Mouse (Mus musculus) layer of hippocampus, postnatal 25 days (tissue): ENCODE data around the gene Nod2. TPM values are rescaled to one million over a fixed set of nuclear protein-coding genes. Genes with fewer than 3 reads are reported as not detected.
"Not testable (repeated sequence)": the region's sequence is repeated elsewhere in the genome, so short reads cannot be mapped to it uniquely, and the experiment has no call there.

Experiments
- DNase-seq, 2 experiments: peaks; one replicate each; pipeline ENCODE4 v3.0.0; 2022; ENCODE audit warnings: mixed read lengths in 2 of 2, low spot score in 1 of 2; ENCODE audit errors: extremely low spot score in 1 of 2
- total RNA-seq, 2 experiments: library from RNA; stranded (reverse); gene quantifications; 2 replicates each; pipeline ENCODE4 v1.2.3; 2021

The Nod2 gene
- total RNA-seq, 2 experiments from 2014 or later, result 0.10 to 0.19 TPM

DNA sequence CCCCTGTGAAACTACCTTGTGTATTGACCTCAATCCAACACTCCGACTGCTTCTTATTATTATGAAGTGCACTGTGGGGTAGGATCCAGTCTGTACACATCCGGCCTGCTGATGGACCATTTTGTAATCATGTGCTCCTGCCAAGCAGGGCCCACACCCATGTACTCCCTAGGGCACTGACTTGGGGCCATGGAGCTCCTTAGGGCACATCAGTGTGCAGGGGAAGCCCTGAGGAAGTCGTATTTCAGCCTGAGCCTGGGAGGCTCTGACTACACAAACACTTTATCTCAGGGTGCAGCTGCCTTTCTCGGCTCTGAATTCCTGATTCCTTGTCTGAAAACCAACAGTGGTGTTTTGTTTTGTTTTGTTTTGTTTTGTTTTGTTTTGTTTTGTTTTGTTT lies 16.9 kb upstream of the Nod2 start:
- no peak for DNase-seq

DNA sequence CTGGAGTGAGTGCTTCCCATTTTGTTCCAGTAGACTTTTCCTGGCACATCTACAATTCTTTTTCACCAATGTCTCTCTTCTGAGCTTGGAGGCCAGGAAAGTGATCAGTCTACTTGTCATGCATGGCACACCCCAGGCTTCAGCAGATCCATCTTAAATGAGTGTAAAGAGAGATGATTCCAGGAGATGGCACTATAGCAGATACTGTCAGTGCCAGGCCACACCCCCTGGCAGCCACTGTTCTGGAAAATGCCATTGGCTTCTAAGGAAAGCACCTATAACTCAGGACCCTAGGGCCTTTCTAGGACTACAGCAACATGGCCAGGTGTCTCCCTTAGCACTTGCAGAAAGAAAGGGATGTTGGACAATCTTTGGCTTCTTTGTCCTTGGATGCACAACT lies 16.0 kb upstream of the Nod2 start:
- DNase-seq, result no peak

DNA sequence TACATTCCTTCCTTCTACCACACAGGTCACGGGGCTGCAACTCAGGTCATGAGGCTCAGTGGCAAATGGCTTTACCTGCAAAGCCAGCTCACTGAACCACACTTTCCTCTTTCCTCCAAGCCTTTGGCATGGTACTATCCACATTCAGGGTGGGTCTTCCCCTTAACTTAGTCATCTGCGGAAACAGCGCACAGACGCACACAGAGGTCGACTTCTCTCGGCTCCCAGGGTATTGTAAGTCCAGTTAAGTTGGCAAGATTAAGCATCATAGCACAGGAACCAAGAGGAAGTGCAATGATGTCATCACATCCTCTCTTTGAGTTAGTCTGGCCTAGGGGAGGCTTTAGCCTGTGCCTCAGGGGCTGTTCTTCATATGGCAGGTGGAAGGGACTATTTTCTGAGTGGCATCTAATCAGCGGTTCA lies 13.8 kb upstream of the Nod2 start:
- DNase-seq, result no peak

DNA sequence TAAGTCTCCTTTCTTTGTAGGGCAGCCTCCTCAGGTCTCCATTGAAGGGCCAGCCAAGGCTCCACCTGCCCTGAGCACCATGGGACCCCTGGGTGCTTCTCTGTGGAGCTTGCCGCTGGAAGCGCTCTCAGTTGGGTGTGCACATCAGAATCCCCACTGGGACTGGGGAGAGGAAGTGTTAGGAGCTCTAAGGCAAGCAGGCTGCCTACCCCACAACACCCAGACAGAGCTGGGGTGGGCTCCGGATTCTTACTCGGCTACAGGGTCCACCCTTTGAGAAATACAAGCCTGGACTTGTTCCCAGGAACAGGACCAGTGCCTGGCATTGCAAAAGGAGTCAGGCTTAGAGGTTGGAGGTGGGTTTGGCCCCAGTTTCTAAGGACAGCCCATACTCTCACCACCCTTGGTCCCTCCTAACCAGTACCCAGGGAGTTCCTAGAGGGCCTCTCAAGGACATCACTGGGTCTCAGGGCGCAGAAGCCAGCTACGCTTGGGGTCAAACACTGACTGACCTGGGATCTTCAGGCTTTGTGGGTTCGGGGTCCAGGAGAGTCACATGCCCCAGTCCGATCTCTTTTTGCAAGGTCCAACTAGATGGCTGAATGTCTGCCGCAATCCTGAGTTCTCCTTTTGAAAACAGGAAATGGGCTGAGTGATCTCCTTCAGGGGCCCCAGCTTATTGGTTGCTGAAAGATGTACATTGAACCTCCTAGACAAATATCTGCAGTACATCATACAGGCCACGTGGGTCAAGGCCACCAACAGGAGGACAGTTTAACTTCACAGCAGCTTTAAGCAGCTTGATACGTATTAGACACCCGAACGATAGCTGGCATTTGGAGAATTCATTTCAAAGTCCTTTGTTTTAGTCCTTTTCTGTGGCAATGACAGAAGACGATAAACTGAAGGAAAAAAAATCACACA lies 11.4 kb upstream of the Nod2 start, which contains the start of gene Snx20:
Snx20 (minus strand) TSS at position 655 of the 924 bp plus-strand sequence.
- no peak for DNase-seq

DNA sequence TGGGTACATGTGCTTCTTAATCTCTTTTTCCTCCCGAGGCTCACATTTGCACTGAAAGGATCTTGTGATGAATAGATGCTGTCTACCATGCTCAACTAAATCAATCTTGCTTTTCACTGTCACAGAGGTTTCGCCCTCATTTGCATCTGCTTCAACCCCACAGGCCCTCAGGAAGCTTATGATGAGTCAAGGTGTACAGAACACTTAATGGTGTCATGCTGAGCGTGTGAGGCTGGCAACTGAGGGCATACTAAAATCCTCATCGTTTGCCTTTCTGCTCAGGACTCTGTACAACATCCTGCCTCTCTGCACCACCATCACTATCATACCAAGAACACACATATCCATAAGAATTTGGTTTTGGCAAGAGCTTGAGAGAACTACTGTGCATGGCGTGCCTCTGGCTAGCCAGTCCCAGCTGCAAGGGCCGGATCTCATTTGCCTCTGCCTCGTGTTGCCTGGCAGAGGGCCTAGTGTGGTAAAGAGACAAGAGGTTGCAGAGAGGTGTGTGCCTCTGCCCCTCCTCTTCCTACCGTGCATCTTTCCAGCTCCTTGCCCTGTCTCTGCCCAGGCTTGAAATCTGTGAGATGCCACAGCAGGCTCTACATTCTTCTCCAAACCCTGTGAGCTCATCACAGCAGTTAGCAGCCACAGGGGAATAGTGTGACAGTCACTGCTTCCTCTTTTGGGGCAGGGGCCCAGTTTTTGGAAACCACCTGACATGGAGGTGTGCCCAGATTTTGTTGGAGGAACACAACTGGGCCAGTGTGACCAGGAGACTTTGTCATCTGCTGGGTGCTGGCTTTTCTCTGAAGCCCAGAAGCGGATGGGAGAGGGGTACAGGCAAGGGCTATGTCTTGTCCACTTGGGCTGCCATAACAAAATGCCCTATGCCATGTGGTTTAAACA lies 9.8 kb upstream of the Nod2 start:
- DNase-seq, result no peak

DNA sequence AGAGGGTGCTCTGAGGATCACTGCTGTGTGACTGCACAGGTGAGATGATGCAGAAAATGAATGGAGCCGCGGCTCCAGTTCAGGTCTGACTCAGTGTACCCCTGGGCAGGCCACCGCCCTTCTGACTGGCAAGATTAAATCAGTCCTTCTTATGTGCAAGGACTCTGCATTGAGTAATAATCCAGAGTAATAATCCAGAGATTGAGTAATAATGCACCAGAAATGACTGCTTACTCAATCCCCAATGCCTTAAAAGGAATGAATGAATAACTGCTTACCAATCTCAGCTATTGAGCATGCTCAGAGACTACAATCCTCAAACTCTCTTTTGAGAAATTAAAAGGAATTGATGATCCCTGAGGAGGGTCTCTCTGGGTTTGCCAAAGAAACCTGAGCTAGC lies 8.2 kb upstream of the Nod2 start:
- DNase-seq, result no peak

DNA sequence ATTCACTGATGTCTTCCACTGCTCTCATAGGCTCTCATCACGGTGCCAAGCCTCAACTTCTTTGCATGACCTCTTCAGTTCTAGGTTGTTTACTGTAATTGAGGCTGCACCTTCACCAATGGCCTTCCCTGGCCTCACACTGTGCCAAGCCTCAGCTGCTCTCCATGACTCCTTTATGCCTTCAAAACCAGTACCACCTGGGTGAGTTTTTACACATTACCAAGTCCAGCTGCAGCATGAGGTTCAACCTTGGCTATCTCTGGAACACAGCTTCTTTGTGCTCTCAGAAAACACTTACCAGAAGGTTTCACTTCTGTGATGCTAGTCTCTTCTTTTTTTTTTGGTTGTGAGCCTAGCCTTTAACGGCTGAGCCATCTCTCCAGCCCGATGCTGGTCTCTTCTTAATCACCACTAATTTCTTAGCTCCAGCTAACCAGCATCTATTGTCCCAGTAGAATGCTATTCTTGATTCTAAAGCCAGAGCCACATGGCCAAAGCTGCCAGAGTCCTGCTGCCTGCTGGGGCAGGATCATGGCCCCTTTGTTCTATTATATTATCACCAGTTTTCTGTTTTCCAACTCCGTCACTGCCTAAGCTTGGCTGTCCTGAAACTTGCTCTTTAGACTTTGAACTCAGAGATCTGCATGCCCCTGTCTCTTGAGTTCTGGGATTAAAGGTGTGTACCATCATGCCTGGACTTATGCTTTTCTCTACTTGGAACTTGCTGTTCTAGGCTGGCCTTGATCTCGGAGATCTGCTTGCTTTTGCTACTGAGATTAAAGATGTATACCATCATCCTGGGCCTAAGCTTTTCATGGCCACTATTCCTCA lies 4.2 kb upstream of the Nod2 start:
- DNase-seq, result no peak

DNA sequence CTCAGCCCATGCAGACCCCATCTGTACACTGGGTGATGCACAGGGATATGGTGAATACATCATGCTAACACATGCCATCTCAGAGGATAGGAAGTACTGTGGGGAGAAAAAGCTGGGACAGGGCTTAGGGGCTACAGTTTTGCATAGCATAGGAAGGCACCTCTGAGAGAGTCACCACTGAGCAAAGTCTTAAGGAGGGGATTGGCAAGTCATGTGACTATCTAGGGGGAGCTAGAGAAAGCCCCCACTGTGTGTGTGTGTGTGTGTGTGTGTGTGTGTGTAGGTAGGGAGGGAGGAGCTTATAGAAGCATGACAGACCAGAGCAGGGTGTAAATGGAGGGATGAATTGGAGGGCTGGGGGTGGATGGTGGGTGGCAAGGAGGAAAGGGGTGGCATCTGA lies 1.2 kb downstream of the Nod2 start:
- no peak for DNase-seq

DNA sequence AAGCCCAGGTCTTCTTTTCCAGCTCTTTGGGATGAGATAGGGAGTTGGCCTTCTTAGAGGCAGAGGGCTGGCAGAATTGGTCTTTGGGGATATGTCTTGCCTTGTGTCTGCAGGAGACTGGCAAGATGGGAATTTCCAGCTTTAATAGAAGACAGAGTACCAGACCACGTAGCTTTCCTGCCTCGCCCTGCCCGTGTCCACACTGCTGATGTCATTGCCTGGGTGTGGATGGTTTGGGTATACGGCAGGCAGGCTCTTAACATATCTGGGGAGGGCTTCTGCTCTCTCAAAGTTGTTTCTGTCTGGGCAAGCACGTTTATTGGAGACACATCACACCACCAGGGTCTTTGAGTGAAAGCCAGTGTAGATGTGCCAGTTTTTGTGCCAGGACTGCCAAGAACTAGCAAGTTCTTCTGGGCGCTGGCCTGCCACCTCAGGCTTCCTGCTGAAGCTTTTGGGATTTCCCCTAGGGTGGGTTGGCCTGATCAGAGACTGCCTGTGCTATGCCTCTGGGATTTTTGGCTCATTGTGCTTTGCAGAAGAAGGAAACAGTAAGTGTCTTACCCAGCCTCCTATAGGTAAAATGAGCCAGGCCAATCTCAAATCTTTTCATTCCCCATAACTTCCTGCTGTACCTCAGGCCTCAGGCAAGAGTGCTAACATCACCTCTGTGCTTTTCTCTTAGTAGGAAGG lies 3.0 kb downstream of the Nod2 start:
- no peak for DNase-seq

DNA sequence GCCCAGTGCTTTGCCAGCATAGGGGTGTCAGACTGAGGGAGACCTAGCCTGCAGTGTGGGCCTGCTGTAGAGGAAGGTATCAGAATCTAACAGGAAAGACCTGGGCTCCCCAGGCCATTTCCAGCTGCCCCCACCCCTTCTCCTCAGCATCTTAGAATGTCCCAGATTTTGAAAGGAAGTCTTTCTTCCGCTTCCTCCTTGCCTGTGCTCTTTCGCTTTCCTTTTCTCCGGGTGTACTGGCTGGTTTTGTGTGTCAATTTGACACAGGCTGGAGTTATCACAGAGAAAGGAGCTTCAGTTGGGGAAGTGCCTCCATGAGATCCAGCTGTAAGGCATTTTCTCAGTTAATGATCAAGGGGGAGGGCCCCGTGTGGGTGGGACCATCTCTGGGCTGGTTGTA lies 4.0 kb downstream of the Nod2 start:
- not testable (repeated sequence) for DNase-seq

DNA sequence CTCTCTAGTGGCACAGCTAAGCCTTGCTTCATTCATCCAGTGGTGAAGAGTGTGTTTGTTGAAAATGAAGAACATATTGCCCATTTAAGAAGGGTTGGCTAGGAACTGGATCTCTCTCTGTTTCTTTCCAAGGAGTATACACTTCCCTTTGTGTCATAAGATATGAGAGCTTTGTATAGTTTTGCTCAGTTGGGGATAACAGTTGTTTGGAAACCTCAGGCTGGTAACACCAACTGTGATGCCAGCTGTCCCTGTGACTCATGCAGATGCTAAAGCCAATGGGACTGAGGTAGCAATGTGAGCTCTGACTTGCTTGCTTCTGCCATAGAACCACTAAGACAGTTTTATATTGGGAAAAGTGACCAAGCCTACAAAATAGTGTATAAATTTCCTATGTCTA lies 8.2 kb downstream of the Nod2 start:
- DNase-seq, result peak in 1 of 2 experiments; percentile 35

DNA sequence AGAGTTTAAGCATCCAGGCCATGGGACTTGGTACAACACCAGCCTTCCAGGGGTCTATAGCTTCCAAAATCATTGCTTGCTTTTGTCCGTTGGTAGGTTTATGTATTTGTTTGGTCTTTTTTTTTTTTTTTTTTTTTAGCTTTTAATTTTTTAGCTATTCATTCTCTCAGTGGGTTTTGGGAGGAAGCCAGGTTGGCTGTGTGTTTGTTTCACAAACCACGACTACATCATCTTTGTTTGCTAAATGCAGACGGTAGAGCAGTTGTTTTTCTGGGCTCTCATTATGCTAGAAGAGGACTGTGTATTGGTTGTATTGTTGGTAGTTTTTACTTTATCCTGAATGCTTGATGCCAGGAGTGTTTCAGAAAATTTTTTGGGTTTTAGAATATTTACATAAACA lies 12.8 kb downstream of the Nod2 start:
- peak in 1 of 2 experiments; percentile 25 for DNase-seq

DNA sequence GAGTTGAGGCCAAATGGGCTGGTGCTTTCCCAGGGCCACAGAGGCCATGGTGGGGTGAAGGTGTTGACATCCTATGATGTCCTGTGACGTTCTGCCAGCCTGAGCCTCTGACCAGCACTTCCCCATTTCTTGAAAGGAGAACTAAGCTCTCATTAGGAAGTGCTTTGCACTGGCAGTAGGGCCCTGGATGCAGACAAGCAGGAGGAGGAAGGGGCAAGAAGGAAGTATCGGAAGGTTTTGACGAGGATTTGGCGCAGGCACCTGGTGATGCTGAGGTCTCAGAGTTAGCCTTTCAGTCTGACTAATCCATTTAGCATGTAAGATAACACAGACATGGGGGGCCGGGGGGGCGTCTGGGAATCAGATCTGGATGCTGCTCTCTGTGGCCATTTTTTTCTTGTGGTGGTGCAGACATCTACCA lies 15.3 kb downstream of the Nod2 start:
- no peak for DNase-seq

DNA sequence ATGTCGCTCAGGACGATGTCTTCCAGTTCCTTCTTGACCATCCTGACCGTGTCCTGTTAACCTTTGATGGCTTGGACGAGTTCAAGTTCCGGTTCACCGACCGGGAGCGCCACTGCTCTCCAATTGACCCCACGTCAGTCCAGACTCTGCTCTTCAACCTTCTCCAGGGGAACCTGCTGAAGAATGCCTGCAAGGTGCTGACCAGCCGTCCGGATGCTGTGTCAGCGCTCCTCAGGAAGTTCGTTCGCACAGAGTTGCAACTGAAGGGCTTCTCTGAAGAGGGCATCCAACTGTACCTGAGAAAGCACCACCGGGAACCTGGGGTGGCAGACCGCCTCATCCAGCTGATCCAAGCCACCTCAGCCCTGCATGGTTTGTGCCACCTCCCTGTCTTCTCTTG lies 17.0 kb downstream of the Nod2 start:
- no peak for DNase-seq

DNA sequence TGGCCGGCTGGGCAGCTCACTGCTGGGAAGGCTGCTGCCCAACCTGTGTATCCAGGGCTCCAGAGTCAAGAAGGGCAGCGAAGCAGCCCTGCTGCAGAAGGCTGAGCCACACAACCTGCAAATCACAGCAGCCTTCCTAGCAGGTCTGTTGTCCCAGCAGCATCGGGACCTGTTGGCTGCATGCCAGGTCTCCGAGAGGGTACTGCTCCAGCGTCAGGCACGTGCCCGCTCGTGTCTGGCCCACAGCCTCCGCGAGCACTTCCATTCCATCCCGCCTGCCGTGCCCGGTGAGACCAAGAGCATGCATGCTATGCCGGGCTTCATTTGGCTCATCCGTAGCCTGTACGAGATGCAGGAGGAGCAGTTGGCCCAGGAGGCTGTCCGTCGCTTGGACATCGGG lies 17.8 kb downstream of the Nod2 start:
- DNase-seq, result no peak

DNA sequence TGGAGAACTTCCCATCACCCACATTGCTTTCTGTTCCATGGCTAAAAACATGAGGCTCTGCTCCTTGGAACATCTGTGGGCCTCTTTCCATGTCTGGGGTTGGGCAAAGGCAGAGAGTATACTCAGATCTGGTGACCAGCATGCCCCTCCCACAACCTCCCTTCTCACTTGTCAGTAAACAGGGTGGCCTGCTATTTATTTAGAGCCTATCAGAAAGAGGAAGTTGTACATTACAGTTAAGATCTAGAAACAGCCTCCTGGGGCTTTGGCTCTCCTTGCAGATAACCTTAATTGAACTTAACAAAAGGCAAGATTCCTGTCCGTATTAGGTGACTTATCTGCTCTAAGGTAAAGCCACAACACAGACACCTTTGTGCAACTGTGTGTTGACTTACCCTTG lies 19.3 kb downstream of the Nod2 start:
- DNase-seq, result no peak

DNA sequence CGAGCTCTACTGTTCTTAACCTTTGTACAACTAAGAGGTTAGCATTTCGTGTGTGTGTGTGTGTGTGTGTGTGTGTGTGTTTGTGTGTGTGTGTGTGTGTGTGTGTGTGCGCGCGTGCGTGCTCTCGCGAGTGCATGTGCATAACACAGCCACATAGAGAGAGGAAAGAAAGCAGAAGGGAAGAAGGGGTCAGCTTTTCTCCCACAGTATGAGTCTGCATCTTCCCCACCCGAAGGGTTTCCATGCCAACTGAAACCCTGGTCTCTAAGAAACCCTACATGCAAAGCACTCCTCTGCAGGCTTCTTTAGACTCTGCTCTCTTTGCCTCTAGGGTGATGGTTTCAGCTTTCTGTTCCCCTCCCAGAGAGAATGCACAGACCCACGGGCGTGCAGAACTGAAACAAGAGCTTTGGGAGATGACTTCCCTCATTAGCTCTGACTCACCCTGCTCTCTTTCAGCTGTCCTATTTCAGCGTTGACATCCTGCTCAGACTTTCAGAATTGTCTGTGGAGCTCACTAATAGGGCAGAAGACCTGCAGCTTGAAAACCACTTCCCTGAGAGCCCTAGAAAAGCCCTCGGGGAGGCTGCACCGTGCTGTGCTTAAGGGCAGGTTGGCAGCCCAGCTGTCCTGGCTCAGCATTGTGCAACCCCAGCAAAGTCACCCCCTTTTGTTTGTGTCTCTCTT lies 21.4 kb downstream of the Nod2 start:
- no peak for DNase-seq

DNA sequence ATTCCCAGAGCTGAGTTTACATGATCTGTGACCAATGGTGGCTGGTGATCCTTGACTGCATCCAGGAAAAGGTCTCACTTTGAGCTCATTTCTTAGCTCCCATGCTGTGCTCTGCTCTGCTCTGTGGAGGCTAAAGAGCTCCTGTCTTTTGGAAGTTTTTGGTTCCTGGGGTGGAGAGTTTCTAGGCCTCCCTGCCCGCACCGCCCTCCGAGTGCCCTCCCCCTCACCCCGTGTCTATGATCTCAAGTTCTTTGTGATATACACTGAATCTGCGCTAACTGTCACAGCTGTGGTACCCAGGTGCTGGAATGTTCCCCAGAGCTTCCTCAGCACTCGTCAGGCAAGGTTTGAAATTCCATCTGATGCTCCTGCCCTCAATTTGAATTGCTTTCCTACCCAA lies 23.7 kb downstream of the Nod2 start:
- DNase-seq, result no peak

DNA sequence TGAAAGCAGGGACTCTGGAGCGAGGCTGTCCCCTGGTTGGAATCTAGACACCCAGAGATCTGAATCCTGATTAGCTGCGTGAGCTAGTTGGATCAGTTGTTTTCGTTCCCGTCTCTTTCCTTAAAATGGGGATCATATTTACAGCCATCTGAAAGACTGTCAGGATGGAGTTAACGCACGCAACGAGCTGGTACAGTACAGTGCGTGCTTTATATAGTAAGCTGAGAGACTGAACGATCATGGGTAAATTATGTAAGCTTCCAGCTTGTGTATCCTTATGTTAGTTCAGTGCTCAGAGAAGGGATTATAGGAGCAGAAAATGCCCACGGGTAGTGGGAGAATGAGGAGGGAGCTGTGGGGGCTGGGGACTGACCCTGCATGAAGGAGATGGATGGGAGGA lies 24.5 kb downstream of the Nod2 start:
- DNase-seq, result no peak
